Mouse (Mus musculus) adrenal gland, adult 8-10 months (tissue): Measurements from ENCODE around the gene Tmc5. TPM values are rescaled to one million over a fixed set of nuclear protein-coding genes. Genes with fewer than 3 reads are reported as not detected.
A peak's percentile ranks its signal among the peaks of the same experiment; 100 is the strongest.

ENCODE experiments used
- DNase-seq: peaks from one replicate; pipeline ENCODE4 v3.0.0; 2022
- total RNA-seq, 4 experiments: library from RNA; stranded (reverse); gene quantifications; 2 replicates each; pipeline ENCODE4 v1.2.4; 2022

Tmc5 gene
- under 1 TPM in 1 of 4 experiments, not detected in 3; 0.13 TPM for total RNA-seq

GRCm38 (mm10) chr7:118597201-118597600 is at the start of gene Tmc5:
Gene Tmc5, plus strand, starts transcription at chr7:118597297.
- DNase-seq = no peak

GRCm38 (mm10) chr7:118547451-118547850 is 49.6 kb upstream of the Tmc5 start:
- no peak for DNase-seq

GRCm38 (mm10) chr7:118553881-118554280 is 43.2 kb upstream of the Tmc5 start:
- DNase-seq = no peak

- DNase-seq = no peak
Observed at GRCm38 (mm10) chr7:118554290-118554689, 42.8 kb upstream of the Tmc5 start.

GRCm38 (mm10) chr7:118569121-118569543 is 28.0 kb upstream of the Tmc5 start:
- DNase-seq = no peak

GRCm38 (mm10) chr7:118571350-118571749 is 25.7 kb upstream of the Tmc5 start:
- no peak for DNase-seq

- no peak for DNase-seq
Observed at GRCm38 (mm10) chr7:118572039-118572438, 25.1 kb upstream of the Tmc5 start.

GRCm38 (mm10) chr7:118578269-118578668 is 18.8 kb upstream of the Tmc5 start:
- no peak for DNase-seq

GRCm38 (mm10) chr7:118579938-118580337 is 17.2 kb upstream of the Tmc5 start:
- no peak for DNase-seq

- DNase-seq = no peak
Observed at GRCm38 (mm10) chr7:118583821-118584220, 13.3 kb upstream of the Tmc5 start.

GRCm38 (mm10) chr7:118584257-118584907 is 12.7 kb upstream of the Tmc5 start, which contains the start of gene Tmc7:
Gene Tmc7, minus strand, starts transcription at chr7:118584736.
- no peak for DNase-seq

- no peak for DNase-seq
Observed at GRCm38 (mm10) chr7:118584926-118585325, 12.2 kb upstream of the Tmc5 start.

GRCm38 (mm10) chr7:118585856-118586255 is 11.2 kb upstream of the Tmc5 start:
- peak; percentile 24 for DNase-seq

- DNase-seq = no peak
Observed at GRCm38 (mm10) chr7:118590726-118591305, 6.3 kb upstream of the Tmc5 start.

GRCm38 (mm10) chr7:118592146-118592545 is 5.0 kb upstream of the Tmc5 start:
- no peak for DNase-seq

GRCm38 (mm10) chr7:118593567-118594407 is 3.3 kb upstream of the Tmc5 start:
- no peak for DNase-seq

GRCm38 (mm10) chr7:118594611-118595010 is 2.5 kb upstream of the Tmc5 start:
- DNase-seq = no peak

- DNase-seq = peak; percentile 71
Observed at GRCm38 (mm10) chr7:118595228-118595627, 1.9 kb upstream of the Tmc5 start.

GRCm38 (mm10) chr7:118596271-118596670 is 826 bp upstream of the Tmc5 start:
- DNase-seq = no peak

- no peak for DNase-seq
Observed at GRCm38 (mm10) chr7:118599954-118600631, 3.0 kb downstream of the Tmc5 start.

GRCm38 (mm10) chr7:118604842-118605241 is 7.7 kb downstream of the Tmc5 start:
- DNase-seq = no peak

- DNase-seq = no peak
Observed at GRCm38 (mm10) chr7:118609815-118610214, 12.7 kb downstream of the Tmc5 start.

- DNase-seq = no peak
Observed at GRCm38 (mm10) chr7:118610721-118611120, 13.6 kb downstream of the Tmc5 start.
